16 mouse cellular contexts compared by ENCODE assay signal in genomic region chr14:37137596-37137995, GRCm38 (mm10). TPM values are rescaled to one million over a fixed set of nuclear protein-coding genes. Genes with fewer than 3 reads are reported as not detected.
DNase-seq lines count a peak whose midpoint lies in the region; ATAC-seq and TF ChIP-seq lines count a peak whose summit lies in the region.
"Not testable (repeated sequence)": the region's sequence is repeated elsewhere in the genome, so short reads cannot be mapped to it uniquely, and the experiment has no call there.
"Had no signal": no experiment of that assay in that cellular context is flagged by ENCODE, and none has a peak within 500 bp of the region (broad histone marks: within the 10 kb centered on the region; RNA-seq: fewer than 3 reads in every experiment).

No protein-coding gene starts in this region.

- dilution Hi-C loops in CH12.LX (cut with MboI; ENCODE audit: extremely low pct_ligation_motif_present, extremely low pct_unique_long_range_greater_than_20kb, low sequenced_read_pairs), result not testable (repeated sequence)

- H3K4me1 ChIP-seq in CH12.LX (ENCODE audit: control insufficient read depth in 1 of 2, insufficient read depth in 2 of 2), result peaks cover 2 to 32% of the 10 kb centered on the region in 2 experiments
- H3K4me1 ChIP-seq in MEL (ENCODE audit: control insufficient read depth in 1 of 2, insufficient read depth in 2 of 2, low read length in 2 of 2); heart, adult 2 months (ENCODE audit: control insufficient read depth, insufficient read depth, low read length); kidney, postnatal 0 days (replicated peaks; ENCODE audit: insufficient read depth, low read length); liver, embryonic 14.5 days (replicated peaks; ENCODE audit: control insufficient read depth in 2 of 2, insufficient read depth in 2 of 2, low read length in 1 of 2); stomach, postnatal 0 days (replicated peaks; ENCODE audit: control insufficient read depth, insufficient read depth): not testable (repeated sequence)

- in situ Hi-C loops in CH12.LX (cut with MboI; ENCODE audit: low pct_ligation_motif_present, low pct_unique_long_range_greater_than_20kb, low sequenced_read_pairs), result loop anchor here (25.0 kb wide), 1 partner anchor 275 kb away; no protein-coding TSS in a partner anchor

- not testable (repeated sequence) for H3K9me3 ChIP-seq in CH12.LX (replicated peaks; ENCODE audit: low read length); MEL (replicated peaks; ENCODE audit: insufficient read depth, low read length); kidney, postnatal 0 days (replicated peaks; ENCODE audit: low read length); liver, embryonic 14.5 days (ENCODE audit: control insufficient read depth, low read length); stomach, postnatal 0 days (ENCODE audit: control insufficient read depth, low read length)

- H3K27me3 ChIP-seq in CH12.LX (replicated peaks); MEL (ENCODE audit: control insufficient read depth in 1 of 2, insufficient read depth in 2 of 2, low read length in 2 of 2); heart, adult 2 months (ENCODE audit: control insufficient read depth, insufficient read depth, low read length); kidney, postnatal 0 days (ENCODE audit: insufficient read depth, low read length); liver, embryonic 14.5 days (ENCODE audit: control insufficient read depth, insufficient read depth, low read length); stomach, postnatal 0 days (ENCODE audit: control insufficient read depth, insufficient read depth, low read length): not testable (repeated sequence)

- peaks cover 1 to 10% of the 10 kb centered on the region in 2 experiments for H3K36me3 ChIP-seq in CH12.LX (replicated peaks in 1 of 2; ENCODE audit: control insufficient read depth in 1 of 2, insufficient read depth in 1 of 2, low read length in 1 of 2)
- peaks cover 10 to 16% of the 10 kb centered on the region in 2 experiments for H3K36me3 ChIP-seq in MEL (ENCODE audit: control insufficient read depth in 1 of 2, insufficient read depth in 2 of 2, low read length in 2 of 2)
- peaks cover 10% of the 10 kb centered on the region for H3K36me3 ChIP-seq in heart, adult 2 months (ENCODE audit: control insufficient read depth, insufficient read depth, low read length)
- H3K36me3 ChIP-seq in kidney, postnatal 0 days (ENCODE audit: insufficient read depth, low read length); liver, embryonic 14.5 days (replicated peaks; ENCODE audit: control insufficient read depth, insufficient read depth, low read depth); stomach, postnatal 0 days (ENCODE audit: control insufficient read depth, insufficient read depth, low read length): not testable (repeated sequence)

- TF ChIP-seq CTCF in CH12.LX (conservative IDR thresholded peaks at IDR 0.05 in 1 of 2, IDR thresholded peaks at IDR 0.05 in 1 of 2; ENCODE audit: low read depth in 2 of 2, low read length in 2 of 2), result peak in 1 of 2 experiments; percentile 32; a peak in 2 of 4 replicates
- TF ChIP-seq CTCF in MEL (IDR thresholded peaks at IDR 0.05 in 2 of 3, conservative IDR thresholded peaks at IDR 0.05 in 1 of 3; ENCODE audit: control insufficient read depth in 1 of 3, insufficient read depth in 1 of 3, low read depth in 2 of 3, low read length in 3 of 3, poor library complexity in 1 of 3, severe bottlenecking in 1 of 3), result peak in 2 of 3 experiments; percentile 0 to 42; a peak in 2 of 6 replicates
- 0 out of 2 replicates have a peak, but pooled peaks have one; percentile 9 for TF ChIP-seq CTCF in heart, adult 2 months (IDR thresholded peaks at IDR 0.05)
- peak; percentile 14; the same call in 1 of the 2 replicates for TF ChIP-seq CTCF in kidney, postnatal 0 days (IDR thresholded peaks at IDR 0.05; ENCODE audit: low read depth)
- peak; percentile 54 for TF ChIP-seq CTCF in liver, embryonic 14.5 days (IDR thresholded peaks at IDR 0.05; ENCODE audit: low read depth)
- TF ChIP-seq CTCF in stomach, postnatal 0 days (IDR thresholded peaks at IDR 0.05; ENCODE audit: low read depth), result peak; percentile 12; the same call in 1 of the 2 replicates

- intact Hi-C loops in heart, adult 2 months (cut with DNase I), result loop anchor here (10.0 kb wide), 1 partner anchor 213 kb away; no protein-coding TSS in a partner anchor

- TF ChIP-seq EP300 in CH12.LX (IDR thresholded peaks at IDR 0.05; ENCODE audit: low read length); MEL (IDR thresholded peaks at IDR 0.05; ENCODE audit: low read depth in 1 of 2, low read length in 2 of 2); heart, adult 2 months (IDR thresholded peaks at IDR 0.05; ENCODE audit: insufficient read depth, low read depth, low read length); liver, embryonic 14.5 days (IDR thresholded peaks at IDR 0.05; ENCODE audit: low read depth); stomach, postnatal 0 days (optimal IDR thresholded peaks at IDR 0.05): not testable (repeated sequence)

- TF ChIP-seq RAD21 in CH12.LX (IDR thresholded peaks at IDR 0.05; ENCODE audit: low read depth, low read length); MEL (IDR thresholded peaks at IDR 0.05; ENCODE audit: low read depth, low read length): not testable (repeated sequence)

- H3K79me2 ChIP-seq in CH12.LX (replicated peaks; ENCODE audit: control insufficient read depth, extremely low read depth, insufficient read depth, poor library complexity, severe bottlenecking) (peaks cover 10% of the 10 kb centered on the region), MEL (ENCODE audit: control insufficient read depth, insufficient read depth, low read length, poor library complexity) (peaks cover 15% of the 10 kb centered on the region)
- H3K79me2 ChIP-seq in heart, adult 2 months (replicated peaks; ENCODE audit: control insufficient read depth, insufficient read depth, low read length), result not testable (repeated sequence)

- DNase-seq in CH12.LX (ENCODE audit: extremely low read depth); heart, adult 2 months; kidney, postnatal 0 days (ENCODE audit: low spot score); liver, embryonic 14.5 days (ENCODE audit: low read depth in 3 of 3, low spot score in 3 of 3); stomach, postnatal 0 days (ENCODE audit: low spot score): not testable (repeated sequence)
- DNase-seq in ES-CJ7 (ENCODE audit: low read depth, low spot score) (peak; percentile 50), MEL (ENCODE audit: low read depth, low spot score) (peak; percentile 29), R1 (ENCODE audit: low read depth, low spot score) (peak; percentile 46)

- H3K4me2 ChIP-seq in CH12.LX (ENCODE audit: insufficient read depth, low read depth, poor library complexity, severe bottlenecking); kidney, postnatal 0 days (ENCODE audit: low read length); liver, embryonic 14.5 days (ENCODE audit: low read depth); stomach, postnatal 0 days (replicated peaks; ENCODE audit: low read depth): not testable (repeated sequence)

- 75% methylated on average over 3 of the region's 3 CpGs for whole genome bisulfite sequencing in heart, adult 2 months
- 72% methylated on average over 2 of the region's 3 CpGs for WGBS in kidney, postnatal 0 days
- 57% methylated on average over 2 of the region's 3 CpGs for WGBS in liver, embryonic 14.5 days (ENCODE audit: insufficient replicate concordance)
- WGBS in stomach, postnatal 0 days, result 70% methylated on average over 2 of the region's 3 CpGs

- H3K9ac ChIP-seq in CH12.LX (ENCODE audit: insufficient read depth, low read depth); MEL (ENCODE audit: control insufficient read depth, low read depth, low read length, poor library complexity, severe bottlenecking); heart, adult 2 months (ENCODE audit: low read depth, low read length); kidney, postnatal 0 days (ENCODE audit: low read depth, low read length); liver, embryonic 14.5 days (replicated peaks); stomach, postnatal 0 days (ENCODE audit: low read length): not testable (repeated sequence)

- ATAC-seq in kidney, postnatal 0 days (replicated peaks; ENCODE audit: low FRiP score, low read depth); liver, embryonic 14.5 days (ENCODE audit: insufficient read depth); stomach, postnatal 0 days (ENCODE audit: low FRiP score, low TSS enrichment): not testable (repeated sequence)

- not testable (repeated sequence) for H3K4me3 ChIP-seq in CH12.LX (replicated peaks in 1 of 3; ENCODE audit: low read depth in 2 of 3, low read length in 2 of 3, poor library complexity in 1 of 3); MEL (ENCODE audit: control insufficient read depth in 1 of 2, insufficient read depth in 1 of 2, low read depth in 2 of 2, low read length in 2 of 2); heart, adult 2 months; kidney, postnatal 0 days (replicated peaks; ENCODE audit: low read depth, low read length); liver, embryonic 14.5 days (ENCODE audit: insufficient read depth in 1 of 2, low read depth in 2 of 2, low read length in 2 of 2); stomach, postnatal 0 days (ENCODE audit: low read depth, low read length)

- TF ChIP-seq POLR2A in CH12.LX (IDR thresholded peaks at IDR 0.05; ENCODE audit: low read depth, low read length); MEL (IDR thresholded peaks at IDR 0.05; ENCODE audit: control insufficient read depth in 1 of 2, insufficient read depth in 1 of 2, low read depth in 1 of 2, low read length in 2 of 2, poor library complexity in 1 of 2); heart, adult 2 months (IDR thresholded peaks at IDR 0.05; ENCODE audit: insufficient read depth, low read depth, low read length): not testable (repeated sequence)

- not testable (repeated sequence) for H3K27ac ChIP-seq in CH12.LX (ENCODE audit: insufficient read depth, low read depth); MEL (ENCODE audit: control insufficient read depth, low read depth, low read length); heart, adult 2 months; kidney, postnatal 0 days; liver, embryonic 14.5 days; stomach, postnatal 0 days (replicated peaks)

RNA-seq across cellular contexts. Expression of gene Ghitm, which starts 2.5 kb away (rescaled TPM):
- 190 and 302 TPM in 2 replicates for total RNA-seq in CH12.LX (2012; rRNA removed)
- 320 and 363 TPM in 2 replicates for total RNA-seq in CH12.LX (2014; rRNA removed)
- polyA plus RNA-seq in CH12.LX (2012; ENCODE audit: insufficient read length, low read depth), result 311 TPM in 2 replicates
- 138 and 178 TPM in 2 replicates for total RNA-seq in MEL (2012; rRNA removed)
- polyA plus RNA-seq in MEL (2012; ENCODE audit: insufficient read depth in 1 of 2, insufficient read length in 2 of 2, low read depth in 1 of 2, low replicate concordance in 2 of 2, missing spikeins in 1 of 2), result 100 to 1,000 TPM; 108 to 279 TPM
- 100 to 1,000 TPM; 604 to 677 TPM for total RNA-seq in heart, adult 2 months (2021)
- 328 and 496 TPM in 2 replicates for polyA plus RNA-seq in heart, adult 2 months (2012; rRNA removed)
- polyA plus RNA-seq in kidney, postnatal 0 days (2015; fragmentation: Nextera tagmentation; extraction: Ambion mirVana), result 267 and 296 TPM in 2 replicates
- polyA plus RNA-seq in liver, embryonic 14.5 days (2012; rRNA removed), result 64.5 and 88.4 TPM in 2 replicates
- 231 and 243 TPM in 2 replicates for polyA plus RNA-seq in liver, embryonic 14.5 days (2014; fragmentation: Nextera tagmentation; extraction: Ambion mirVana)
- 184 and 198 TPM in 2 replicates for polyA plus RNA-seq in stomach, postnatal 0 days (2015; fragmentation: Nextera tagmentation; extraction: Ambion mirVana)

RNA-seq across cellular contexts. Expression of gene 2610528A11Rik, which starts 23.8 kb away (rescaled TPM):
- not detected in 2 replicates for total RNA-seq in CH12.LX (2012; rRNA removed)
- total RNA-seq in CH12.LX (2014; rRNA removed), result not detected in 2 replicates
- not detected in 2 replicates for polyA plus RNA-seq in CH12.LX (2012; ENCODE audit: insufficient read length, low read depth)
- not detected in 2 replicates for total RNA-seq in MEL (2012; rRNA removed)
- under 1 TPM in 1 of 2 experiments, not detected in 1; 0.14 TPM for polyA plus RNA-seq in MEL (2012; ENCODE audit: insufficient read depth in 1 of 2, insufficient read length in 2 of 2, low read depth in 1 of 2, low replicate concordance in 2 of 2, missing spikeins in 1 of 2)
- total RNA-seq in heart, adult 2 months (2021), result not detected
- polyA plus RNA-seq in heart, adult 2 months (2012; rRNA removed), result 0.27 TPM in 1 of 2 replicates, not detected in the other
- 0.17 and 0.26 TPM in 2 replicates for polyA plus RNA-seq in kidney, postnatal 0 days (2015; fragmentation: Nextera tagmentation; extraction: Ambion mirVana)
- polyA plus RNA-seq in liver, embryonic 14.5 days (2012; rRNA removed), result 0.35 and 0.54 TPM in 2 replicates
- not detected in 2 replicates for polyA plus RNA-seq in liver, embryonic 14.5 days (2014; fragmentation: Nextera tagmentation; extraction: Ambion mirVana)
- polyA plus RNA-seq in stomach, postnatal 0 days (2015; fragmentation: Nextera tagmentation; extraction: Ambion mirVana), result 22.0 and 22.2 TPM in 2 replicates
- total RNA-seq: G1E had no signal
- polyA plus RNA-seq: erythroblast, embryonic 14.5 days; forebrain, embryonic 12.5 days; forebrain, embryonic 14.5 days; forebrain, embryonic 16.5 days; G1E had no signal

RNA-seq across cellular contexts. Expression of gene Cdhr1, which starts 39.4 kb away (rescaled TPM):
- total RNA-seq in CH12.LX (2012; rRNA removed), result not detected in 2 replicates
- not detected in 2 replicates for total RNA-seq in CH12.LX (2014; rRNA removed)
- polyA plus RNA-seq in CH12.LX (2012; ENCODE audit: insufficient read length, low read depth), result not detected in 2 replicates
- total RNA-seq in MEL (2012; rRNA removed), result not detected in 2 replicates
- not detected for polyA plus RNA-seq in MEL (2012; ENCODE audit: insufficient read depth in 1 of 2, insufficient read length in 2 of 2, low read depth in 1 of 2, low replicate concordance in 2 of 2, missing spikeins in 1 of 2)
- total RNA-seq in heart, adult 2 months (2021), result under 1 TPM in 1 of 2 experiments, not detected in 1; 0.08 TPM
- 0.06 and 0.16 TPM in 2 replicates for polyA plus RNA-seq in heart, adult 2 months (2012; rRNA removed)
- polyA plus RNA-seq in kidney, postnatal 0 days (2015; fragmentation: Nextera tagmentation; extraction: Ambion mirVana), result 1.6 and 1.7 TPM in 2 replicates
- polyA plus RNA-seq in liver, embryonic 14.5 days (2012; rRNA removed), result 0.02 TPM in 2 replicates
- not detected in 2 replicates for polyA plus RNA-seq in liver, embryonic 14.5 days (2014; fragmentation: Nextera tagmentation; extraction: Ambion mirVana)
- 0.25 and 0.33 TPM in 2 replicates for polyA plus RNA-seq in stomach, postnatal 0 days (2015; fragmentation: Nextera tagmentation; extraction: Ambion mirVana)
- total RNA-seq: adrenal gland, adult 2 months; common myeloid progenitor, adult 5-6 weeks had no signal
- polyA plus RNA-seq: adrenal gland, adult 2 months; CD4-positive, CD25-positive, alpha-beta regulatory T cell, adult 4 months; erythroblast, embryonic 14.5 days; G1E had no signal

Comparison
In these comparisons a context has a peak if more than half of its experiments do, and no peak if none do; other contexts are left out.
1. RNA of gene 2610528A11Rik, which starts 23.8 kb away (polyA plus RNA-seq): 22.0 to 22.2 TPM in stomach, postnatal 0 days; 0.35 to 0.54 TPM in liver, embryonic 14.5 days, 0.27 TPM in heart, adult 2 months, 0.17 to 0.26 TPM in kidney, postnatal 0 days, 0.14 TPM in MEL and not detected in CH12.LX; every median in the first group is over 10 times any median in the second.